Mouse (Mus musculus) neural tube, embryonic 14.5 days (tissue): ENCODE measurements around the gene Ston2. TPM values are rescaled to one million over a fixed set of nuclear protein-coding genes. Genes with fewer than 3 reads are reported as not detected.

Source experiments
- ATAC-seq: fragments of 200-750 bp; cut with Nextera tagmentation; 2 replicates; pipeline ENCODE4 v1.8.0; 2017; ENCODE audit warnings: low read depth, mild to moderate bottlenecking, moderate TSS enrichment, moderate library complexity
- H3K27ac ChIP-seq: fragments of 300-500 bp; sonication (generic); 2 replicates; pipeline ENCODE4 v1.5.1; 2014; ENCODE audit warnings: low read depth, mild to moderate bottlenecking, control low read depth, low read length, moderate library complexity, mixed read lengths
- H3K27me3 ChIP-seq: fragments of 300-500 bp; sonication (generic); 2 replicates; pipeline ENCODE4 v1.6.1; 2014; ENCODE audit warnings: low read length; ENCODE audit not compliant: control insufficient read depth, insufficient read depth
- H3K36me3 ChIP-seq: fragments of 300-500 bp; sonication (generic); 2 replicates; pipeline ENCODE4 v1.6.1; 2014; ENCODE audit warnings: low read length, mixed read lengths; ENCODE audit not compliant: control insufficient read depth, insufficient read depth
- H3K4me1 ChIP-seq: fragments of 300-500 bp; sonication (generic); 2 replicates; pipeline ENCODE4 v1.6.1; 2014; ENCODE audit warnings: low read length; ENCODE audit not compliant: control insufficient read depth, insufficient read depth
- H3K4me2 ChIP-seq: fragments of 300-500 bp; sonication (generic); 2 replicates; pipeline ENCODE4 v1.6.1; 2014; ENCODE audit warnings: mild to moderate bottlenecking, low read depth, low read length, control low read depth
- H3K4me3 ChIP-seq: fragments of 300-500 bp; sonication (generic); 2 replicates; pipeline ENCODE4 v1.5.1; 2014; ENCODE audit warnings: low read depth, low read length, control low read depth, mixed read lengths
- H3K9ac ChIP-seq: fragments of 300-500 bp; sonication (generic); replicated peaks from 2 replicates; pipeline ENCODE4 v1.6.1; 2014; ENCODE audit warnings: low read depth, mild to moderate bottlenecking, control low read depth, low read length, mixed read lengths
- H3K9me3 ChIP-seq: fragments of 300-500 bp; sonication (generic); 2 replicates; pipeline ENCODE4 v1.6.1; 2016; ENCODE audit warnings: low read length; ENCODE audit not compliant: control insufficient read depth
- WGBS: fragments of 180-500 bp; shearing (Covaris S2); extraction: QIAGEN DNeasy Blood & Tissue Kit; methylation state at CpG from one replicate; pipeline ENCODE4 v1.1.7; 2014; 5-methylcytosine and 5-hydroxymethylcytosine counted together
- polyA plus RNA-seq: library from polyadenylated mRNA; unstranded; fragments of >200 nt; fragmentation: Nextera tagmentation; extraction: Ambion mirVana; gene quantifications from 2 replicates; pipeline ENCODE4 v1.2.1, GENCODE M21; 2014

The Ston2 gene
- polyA plus RNA-seq, 1 experiment from 2014 or later: 11.6 TPM

GRCm38 (mm10) chr12:91591191-91591590 lies 197.0 kb downstream of the Ston2 start:
- Histone ChIP-seq H3K27ac (peak overlapping the region; percentile 100; the same call in 1 of the 2 replicates), H3K4me3 (peak overlapping the region; percentile 87; the same call in 1 of the 2 replicates)
- WGBS: 92% methylated on average over 1 of the region's 1 CpGs

DNA sequence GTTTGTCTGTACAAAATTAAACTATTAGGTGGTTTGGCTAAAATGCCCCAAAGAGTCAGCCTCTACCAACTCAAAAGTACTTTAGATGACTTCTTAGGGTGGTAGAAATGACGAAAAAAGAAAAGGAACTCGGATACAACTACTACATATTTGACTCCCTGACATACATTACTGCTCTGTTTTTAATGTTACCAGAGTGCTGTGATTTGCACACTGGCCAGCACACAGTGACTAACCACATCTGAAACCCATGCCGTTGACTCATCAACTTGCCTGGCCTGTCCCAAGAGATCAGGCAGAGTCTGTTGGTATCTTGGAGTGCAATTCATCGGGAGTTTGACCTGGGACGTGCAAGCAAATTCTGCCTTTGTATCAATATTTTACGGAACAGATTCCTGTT lies 197.5 kb downstream of the Ston2 start:
- Histone ChIP-seq H3K4me3 (peak overlapping the region; percentile 87), H3K4me2 (peak overlapping the region; percentile 58), H3K4me1 (peaks cover 10% of the 10 kb centered on the region; the same call in 1 of the 2 replicates), H3K9me3 (no peaks in the 10 kb centered on the region), H3K27ac (peak overlapping the region; percentile 100), H3K27me3 (no peaks in the 10 kb centered on the region), H3K36me3 (no peaks in the 10 kb centered on the region), H3K9ac (peak overlapping the region; percentile 100)
- no peak for ATAC-seq
- 27% methylated on average over 6 of the region's 6 CpGs for WGBS

More at GRCm38 (mm10) chr12:91591191-91591590, 197.0 kb downstream of the Ston2 start:
- H3K4me2 ChIP-seq: peak overlapping the region; percentile 58
- H3K9ac ChIP-seq: peak overlapping the region; percentile 100; the same call in 1 of the 2 replicates
- H3K27me3 ChIP-seq: no peaks in the 10 kb centered on the region
- no peak for ATAC-seq
- peaks cover 10% of the 10 kb centered on the region; the same call in 1 of the 2 replicates for H3K4me1 ChIP-seq
- H3K36me3 ChIP-seq: no peaks in the 10 kb centered on the region
- no peaks in the 10 kb centered on the region for H3K9me3 ChIP-seq

DNA sequence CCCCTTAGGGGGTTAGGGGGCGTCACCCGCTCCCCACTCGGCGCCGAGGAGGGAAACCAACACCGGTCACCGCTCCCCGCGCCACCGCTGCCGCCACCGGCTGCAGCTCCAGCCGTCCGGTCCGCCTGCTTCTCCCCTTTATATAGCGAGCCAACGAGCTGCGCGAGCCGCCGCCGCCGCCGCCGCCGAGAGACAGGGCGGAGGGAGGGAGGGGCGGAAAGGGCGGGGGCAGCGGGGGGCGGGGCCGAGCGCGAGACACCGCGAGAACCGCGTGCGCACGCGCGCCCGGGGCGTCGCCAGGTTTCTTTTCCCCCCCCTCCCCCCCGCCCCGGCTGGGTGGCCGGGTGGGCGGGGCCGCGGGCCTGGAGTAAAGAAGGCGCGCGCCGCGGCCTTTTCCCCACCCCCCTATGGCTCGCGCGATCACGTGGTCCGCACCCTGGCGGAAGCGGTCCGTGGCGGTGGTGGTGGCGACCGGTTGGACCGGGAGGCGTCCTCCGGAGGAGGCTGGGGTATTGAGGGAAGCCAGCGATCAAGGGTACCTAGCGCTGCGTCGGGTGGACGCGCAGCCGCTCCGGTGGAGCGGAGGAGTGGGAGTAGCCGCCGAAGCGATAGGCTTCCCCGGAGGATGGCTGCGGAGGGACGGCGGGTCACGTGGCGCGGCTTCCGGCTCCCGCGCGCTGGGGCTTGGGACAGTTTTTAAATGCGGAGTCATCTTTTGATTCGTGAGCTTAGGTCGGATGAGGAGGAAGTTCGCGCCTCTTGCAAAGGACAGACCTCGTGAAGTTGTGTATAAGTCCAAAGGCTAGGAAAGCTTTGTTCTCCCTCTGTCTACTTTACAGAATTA lies 198.1 kb downstream of the Ston2 start, which contains the start of gene Gtf2a1:
Gene Gtf2a1 (minus strand): TSS at position 641 of the 844 bp plus-strand sequence.
- Histone ChIP-seq H3K27me3 (no peaks in the 10 kb centered on the region), H3K4me2 (peak within 1 kb of the TSS; percentile 58), H3K9ac (peak within 1 kb of the TSS; percentile 100), H3K36me3 (peaks cover 2% of the 10 kb centered on the region; the same call in 1 of the 2 replicates), H3K9me3 (no peaks in the 10 kb centered on the region), H3K27ac (peak within 1 kb of the TSS; percentile 100), H3K4me3 (peak within 1 kb of the TSS; percentile 87), H3K4me1 (peaks cover 10% of the 10 kb centered on the region; the same call in 1 of the 2 replicates)
- peak; percentile 83 for ATAC-seq
- WGBS: under 1% methylated on average over 64 of the region's 99 CpGs

DNA sequence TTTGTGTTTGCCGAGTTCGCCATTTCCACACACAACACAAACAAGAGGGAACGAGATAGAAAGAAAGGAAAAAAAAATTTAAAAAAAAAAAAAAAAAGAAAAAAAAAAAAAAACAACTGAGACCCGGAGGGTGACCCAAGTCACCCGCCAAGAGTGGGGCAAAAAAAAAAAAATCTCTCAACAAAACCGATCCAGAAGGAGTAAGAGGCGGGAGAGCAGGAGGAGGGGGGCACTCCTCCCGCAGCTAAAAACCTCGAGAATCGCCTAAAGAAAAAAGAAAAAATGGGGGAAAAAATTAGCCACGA lies 198.7 kb downstream of the Ston2 start:
- H3K36me3 ChIP-seq: peaks cover 5% of the 10 kb centered on the region; the same call in 1 of the 2 replicates
- under 1% methylated on average over 11 of the region's 11 CpGs for WGBS
- H3K4me1 ChIP-seq: peaks cover 10% of the 10 kb centered on the region; the same call in 1 of the 2 replicates
- H3K4me2 ChIP-seq: peak overlapping the region; percentile 23; the same call in 1 of the 2 replicates
- ATAC-seq: no peak
- H3K9me3 ChIP-seq: no peaks in the 10 kb centered on the region
- H3K27ac ChIP-seq: peak overlapping the region; percentile 100
- peak overlapping the region; percentile 87 for H3K4me3 ChIP-seq
- H3K9ac ChIP-seq: peak overlapping the region; percentile 100
- no peaks in the 10 kb centered on the region for H3K27me3 ChIP-seq

DNA sequence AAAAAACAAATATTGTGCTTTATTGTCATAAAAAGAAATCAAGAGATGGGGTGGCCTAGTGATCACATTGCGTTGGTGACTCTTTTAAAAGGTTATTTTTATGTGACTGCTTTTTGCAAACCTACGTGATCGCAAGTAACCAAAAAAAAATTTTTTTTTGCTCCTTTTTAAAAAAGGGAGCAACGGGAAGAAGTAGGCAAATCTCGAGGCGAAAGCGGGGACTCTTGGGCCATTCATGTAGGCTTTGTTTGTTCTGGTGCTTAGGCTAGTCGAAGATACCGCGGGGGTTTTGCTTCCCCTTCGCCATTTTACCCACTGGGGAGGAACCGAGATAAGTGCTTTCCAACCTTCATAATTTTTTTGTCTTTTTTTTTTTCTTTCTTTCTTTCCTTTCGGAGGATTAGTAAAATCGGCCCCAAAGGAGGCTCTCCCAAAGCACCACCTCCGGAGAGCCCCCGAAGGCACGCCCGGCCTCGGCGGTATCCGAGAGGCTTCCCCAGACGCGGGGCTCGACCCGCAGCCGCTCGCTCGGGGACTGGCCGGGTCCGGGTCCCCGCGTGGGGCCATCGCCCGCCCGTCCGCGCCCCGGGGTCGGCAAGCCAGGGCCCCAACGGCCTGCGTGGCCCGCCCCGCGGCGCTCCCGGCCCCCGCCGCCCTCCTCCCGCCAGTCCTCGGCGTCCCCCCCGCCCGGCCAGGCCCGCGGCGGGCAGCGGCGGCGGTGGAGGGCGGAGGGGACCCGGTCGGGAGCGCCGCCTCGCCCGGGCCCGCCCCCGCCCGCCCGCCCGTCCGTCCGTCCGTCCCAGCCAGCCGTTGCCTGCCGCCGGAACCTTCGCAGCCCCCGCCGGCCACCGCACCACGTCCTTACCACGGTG lies 199.3 kb downstream of the Ston2 start:
- peak overlapping the region; percentile 100 for H3K9ac ChIP-seq
- peak overlapping the region; percentile 100 for H3K27ac ChIP-seq
- H3K9me3 ChIP-seq: no peaks in the 10 kb centered on the region
- WGBS: under 1% methylated on average over 65 of the region's 83 CpGs
- peak overlapping the region; percentile 87 for H3K4me3 ChIP-seq
- peaks cover 15% of the 10 kb centered on the region for H3K4me1 ChIP-seq
- H3K27me3 ChIP-seq: no peaks in the 10 kb centered on the region
- ATAC-seq: peak; percentile 5; the same call in 1 of the 2 replicates
- H3K4me2 ChIP-seq: peak overlapping the region; percentile 72; the same call in 1 of the 2 replicates
- H3K36me3 ChIP-seq: peaks cover 5% of the 10 kb centered on the region; the same call in 1 of the 2 replicates

GRCm38 (mm10) chr12:91588176-91588669 lies 200.0 kb downstream of the Ston2 start:
- WGBS: under 1% methylated on average over 32 of the region's 32 CpGs
- Histone ChIP-seq H3K9ac (peak overlapping the region; percentile 100), H3K9me3 (no peaks in the 10 kb centered on the region), H3K4me3 (peak overlapping the region; percentile 87), H3K36me3 (peaks cover 5% of the 10 kb centered on the region; the same call in 1 of the 2 replicates), H3K4me2 (peak overlapping the region; percentile 72), H3K4me1 (peaks cover 22% of the 10 kb centered on the region), H3K27me3 (no peaks in the 10 kb centered on the region), H3K27ac (peak overlapping the region; percentile 100)
- ATAC-seq: peak; percentile 91

DNA sequence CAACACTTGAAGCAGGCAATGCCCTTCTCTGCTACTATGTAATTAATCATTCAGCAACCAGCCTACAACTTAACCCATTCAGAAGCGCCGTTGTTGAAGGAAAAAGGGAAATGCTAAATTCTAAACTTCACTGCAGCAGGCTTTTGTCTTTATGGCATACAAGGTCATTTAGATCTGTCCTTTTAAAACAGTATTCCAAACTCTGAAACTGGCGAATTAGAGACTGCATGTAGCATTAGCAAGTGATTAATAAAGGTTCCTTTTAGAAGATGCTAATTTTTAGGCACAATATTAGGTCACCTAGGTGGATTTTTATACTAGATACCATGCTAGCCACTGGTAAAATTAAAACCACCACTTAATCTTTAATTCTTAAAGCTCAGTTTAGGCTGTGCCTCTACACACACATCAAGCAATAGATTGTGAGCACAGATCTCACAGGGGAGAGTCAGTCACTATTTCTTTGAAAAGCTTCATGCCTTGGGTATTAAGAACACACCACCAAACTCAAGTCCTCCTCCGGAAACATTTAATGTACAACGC lies 200.6 kb downstream of the Ston2 start:
- H3K4me3 ChIP-seq: peak overlapping the region; percentile 87
- no peaks in the 10 kb centered on the region for H3K27me3 ChIP-seq
- peak overlapping the region; percentile 100 for H3K9ac ChIP-seq
- peak overlapping the region; percentile 100 for H3K27ac ChIP-seq
- peak overlapping the region; percentile 72 for H3K4me2 ChIP-seq
- H3K36me3 ChIP-seq: peaks cover 5% of the 10 kb centered on the region; the same call in 1 of the 2 replicates
- H3K9me3 ChIP-seq: no peaks in the 10 kb centered on the region
- ATAC-seq: no peak
- WGBS: 1% methylated on average over 5 of the region's 5 CpGs
- H3K4me1 ChIP-seq: peaks cover 28% of the 10 kb centered on the region

GRCm38 (mm10) chr12:91587077-91587476 lies 201.1 kb downstream of the Ston2 start:
- H3K4me2 ChIP-seq: peak overlapping the region; percentile 72
- peak overlapping the region; percentile 87 for H3K4me3 ChIP-seq
- 44% methylated on average over 3 of the region's 3 CpGs for WGBS
- peak overlapping the region; percentile 100; the same call in 1 of the 2 replicates for H3K27ac ChIP-seq
- no peaks in the 10 kb centered on the region for H3K27me3 ChIP-seq
- H3K9ac ChIP-seq: peak overlapping the region; percentile 100; the same call in 1 of the 2 replicates
- H3K36me3 ChIP-seq: peaks cover 5% of the 10 kb centered on the region; the same call in 1 of the 2 replicates
- H3K9me3 ChIP-seq: no peaks in the 10 kb centered on the region
- peaks cover 28% of the 10 kb centered on the region for H3K4me1 ChIP-seq
- ATAC-seq: no peak
